Mouse (Mus musculus): ENCODE data around the gene Dpm1. TPM values are rescaled to one million over a fixed set of nuclear protein-coding genes. Genes with fewer than 3 reads are reported as not detected.

Dpm1 gene
- total RNA-seq, 2 experiments from 2014 or later, result 79.1 to 87.3 TPM

GRCm38 (mm10) chr2:168166750-168167460 lies 63.5 kb downstream of the Dpm1 start:
- no peak for DNase-seq

DNA sequence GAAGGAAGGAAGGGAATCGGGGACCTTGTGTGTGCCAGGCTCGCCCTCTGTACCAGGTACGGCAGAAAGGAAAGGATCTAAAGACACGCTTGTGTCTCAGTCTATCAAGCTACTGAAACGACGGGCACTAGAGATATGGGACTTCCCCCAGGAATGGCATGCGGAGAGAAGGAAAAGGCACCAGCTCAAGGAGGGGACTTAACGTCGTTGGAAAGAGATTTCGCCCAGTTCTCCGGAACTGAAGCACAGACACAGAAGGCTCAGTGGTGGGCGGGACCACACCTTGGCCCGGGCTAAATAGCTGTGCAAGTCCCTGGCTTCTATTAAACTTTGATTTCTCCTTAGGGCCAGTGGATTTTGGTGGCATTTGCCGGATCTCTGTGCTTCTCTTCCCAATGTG lies 68.4 kb downstream of the Dpm1 start:
- no peak for DNase-seq

DNA sequence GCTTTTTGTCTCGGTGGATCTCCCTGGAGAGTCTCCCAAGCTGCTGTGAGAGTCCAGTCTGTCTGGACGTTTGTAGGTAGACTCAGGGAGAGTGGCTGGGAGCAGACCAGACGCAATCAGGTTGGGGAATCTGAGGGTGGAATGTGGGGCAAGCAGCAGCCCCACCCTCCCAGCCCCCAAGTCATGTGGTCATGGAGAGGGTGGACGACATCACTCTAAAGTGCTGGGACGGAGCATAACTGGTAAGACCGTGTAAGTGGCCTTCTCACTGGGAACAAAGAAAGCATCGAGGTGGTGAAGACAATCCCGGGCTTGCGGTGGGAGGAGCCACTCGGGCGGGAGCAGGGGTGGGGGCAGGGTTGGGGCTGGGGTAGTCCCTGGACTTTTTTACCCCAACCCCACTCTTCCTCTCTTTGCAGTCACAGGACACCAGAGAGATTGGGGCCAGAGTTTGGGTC lies 68.8 kb downstream of the Dpm1 start:
- no peak for DNase-seq

DNA sequence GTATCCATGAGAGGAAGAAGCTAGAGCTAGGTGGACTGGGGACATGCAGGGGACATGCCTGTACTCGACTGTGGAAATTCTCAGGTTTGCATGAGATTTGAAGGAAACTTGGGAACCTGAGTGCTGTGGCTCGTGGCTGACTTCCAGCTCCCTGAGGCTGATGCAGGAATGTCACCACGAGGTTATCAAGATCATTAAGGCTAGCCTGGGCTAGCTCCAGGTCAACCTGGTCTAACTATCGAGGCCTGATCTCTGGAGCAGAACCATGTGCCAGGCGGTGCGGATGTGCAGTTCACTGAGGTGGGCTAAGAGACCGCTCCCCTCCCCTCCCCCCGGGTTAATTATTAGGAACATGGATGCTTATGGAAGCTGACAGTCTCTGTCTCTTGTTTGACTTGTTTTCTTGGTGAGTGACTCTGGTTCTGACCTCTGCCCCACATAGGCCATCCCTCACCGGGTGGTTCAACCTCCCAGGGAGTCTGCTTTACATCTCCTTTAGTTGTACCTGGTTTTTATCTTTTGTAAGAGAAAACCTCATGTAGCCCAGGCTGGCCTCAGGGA lies 69.9 kb downstream of the Dpm1 start:
- no peak for DNase-seq

Small RNAs within 50 kb of the gene (microRNA-seq; reads per million reads assigned to microRNA genes)
- 0 reads per million in 2 experiments for gene Gm24561

Other genes with a start within 250 kb of the Dpm1 start
- gene Ripor3, start 220.0 kb downstream of the Dpm1 start, total RNA-seq (2021), result under 1 TPM; 0.35 to 0.67 TPM
- 1 to 10 TPM; 1.7 to 2.6 TPM for gene Pard6b, start 149.6 kb downstream of the Dpm1 start, total RNA-seq (2021)
- gene Adnp, start 23.5 kb downstream of the Dpm1 start, total RNA-seq (2021), result 10 to 100 TPM; 29.3 to 29.4 TPM
- gene Gm20716, start 227 bp downstream of the Dpm1 start, total RNA-seq (2021), result 10 to 100 TPM; 14.2 to 21.2 TPM
- gene Mocs3, start within 50 bp of the Dpm1 start, total RNA-seq (2021), result 1 to 10 TPM; 8.4 to 9.4 TPM
- not detected for gene Kcng1, start 51.1 kb upstream of the Dpm1 start, total RNA-seq (2021)

All from heart, adult 18-20 months (tissue).